Mouse (Mus musculus): ENCODE measurements around the gene Fam171a2.
A peak's percentile ranks its signal among the peaks of the same experiment; 100 is the strongest.

The Fam171a2 gene

GRCm38 (mm10) chr11:102455740-102456396, 8.4 kb upstream of the Fam171a2 start:
- DNase-seq (ENCODE audit: low read depth, low spot score), result peak; percentile 72

GRCm38 (mm10) chr11:102453131-102453530, 5.6 kb upstream of the Fam171a2 start:
- DNase-seq (ENCODE audit: low read depth, low spot score), result no peak

- peak; percentile 93 for DNase-seq (ENCODE audit: low read depth, low spot score)
Measured at GRCm38 (mm10) chr11:102449043-102450008, 1.8 kb upstream of the Fam171a2 start.

- peak; percentile 91 for DNase-seq (ENCODE audit: low read depth, low spot score)
Measured at GRCm38 (mm10) chr11:102448327-102448726, 845 bp upstream of the Fam171a2 start.

- peak; percentile 79 for DNase-seq (ENCODE audit: low read depth, low spot score)
Measured at GRCm38 (mm10) chr11:102446581-102447461, 661 bp downstream of the Fam171a2 start.

GRCm38 (mm10) chr11:102445891-102446361, 1.6 kb downstream of the Fam171a2 start:
- DNase-seq (ENCODE audit: low read depth, low spot score), result peak; percentile 57

GRCm38 (mm10) chr11:102445264-102445890, 2.1 kb downstream of the Fam171a2 start:
- DNase-seq (ENCODE audit: low read depth, low spot score), result peak; percentile 76

- DNase-seq (ENCODE audit: low read depth, low spot score), result no peak
Measured at GRCm38 (mm10) chr11:102444781-102445180, 2.7 kb downstream of the Fam171a2 start.

GRCm38 (mm10) chr11:102444321-102444720, 3.2 kb downstream of the Fam171a2 start:
- DNase-seq (ENCODE audit: low read depth, low spot score), result no peak

GRCm38 (mm10) chr11:102443740-102444139, 3.7 kb downstream of the Fam171a2 start:
- no peak for DNase-seq (ENCODE audit: low read depth, low spot score)

GRCm38 (mm10) chr11:102442089-102442488, 5.4 kb downstream of the Fam171a2 start:
- no peak for DNase-seq (ENCODE audit: low read depth, low spot score)

GRCm38 (mm10) chr11:102441434-102441833, 6.0 kb downstream of the Fam171a2 start:
- peak; percentile 51 for DNase-seq (ENCODE audit: low read depth, low spot score)

GRCm38 (mm10) chr11:102440255-102440654, 7.2 kb downstream of the Fam171a2 start:
- no peak for DNase-seq (ENCODE audit: low read depth, low spot score)

GRCm38 (mm10) chr11:102439093-102440082, 8.1 kb downstream of the Fam171a2 start:
- DNase-seq (ENCODE audit: low read depth, low spot score), result peak; percentile 92

- DNase-seq (ENCODE audit: low read depth, low spot score), result peak; percentile 81
Measured at GRCm38 (mm10) chr11:102438212-102439092, 9.0 kb downstream of the Fam171a2 start.

GRCm38 (mm10) chr11:102437120-102438061, 10.1 kb downstream of the Fam171a2 start:
- peak; percentile 81 for DNase-seq (ENCODE audit: low read depth, low spot score)

GRCm38 (mm10) chr11:102436471-102436790, 11.1 kb downstream of the Fam171a2 start:
- peak; percentile 65 for DNase-seq (ENCODE audit: low read depth, low spot score)

Measured in brain, adult 2 months (tissue).